Mouse (Mus musculus) thymus, postnatal 0 days (tissue): ENCODE results near the gene Gcc1. TPM values are rescaled to one million over a fixed set of nuclear protein-coding genes. Genes with fewer than 3 reads are reported as not detected.

Source experiments
- polyA plus RNA-seq: library from polyadenylated mRNA; unstranded; fragments of >200 nt; fragmentation: Nextera tagmentation; extraction: Ambion mirVana; gene quantifications from 2 replicates; pipeline ENCODE4 v1.2.1, GENCODE M21; 2015

The Gcc1 gene
- polyA plus RNA-seq, 1 experiment from 2014 or later: 10.5 TPM

Other genes with a start within 250 kb of the Gcc1 start
- gene Zfp800, start 30.4 kb downstream of the Gcc1 start, polyA plus RNA-seq: 35.4 and 37.6 TPM in 2 replicates
- gene Arf5, start 4.8 kb downstream of the Gcc1 start, polyA plus RNA-seq: 293 and 304 TPM in 2 replicates
- 0.07 TPM in 1 of 2 replicates, not detected in the other for gene Fscn3, start 601 bp downstream of the Gcc1 start, polyA plus RNA-seq
- gene Pax4, start 21.0 kb upstream of the Gcc1 start, polyA plus RNA-seq: not detected in 2 replicates
- gene Snd1, start 46.7 kb upstream of the Gcc1 start, polyA plus RNA-seq: 69.2 and 70.6 TPM in 2 replicates